Mouse (Mus musculus) liver, embryonic 14.5 days (tissue): ENCODE results near the gene Psmb7.

Experiments used
- CTCF ChIP-seq: IDR thresholded peaks from 2 replicates; pipeline ENCODE4 v1.5.1; 2016; ENCODE audit warnings: antibody characterized with exemption, low read depth, control low read depth
- EP300 ChIP-seq: IDR thresholded peaks from 2 replicates; pipeline ENCODE4 v1.6.1; 2016; ENCODE audit warnings: antibody characterized with exemption, low read depth

GRCm38 (mm10) chr2:38668802-38669580 is 25.1 kb upstream of the Psmb7 start:
- TF ChIP-seq EP300, result no peak
- peak; percentile 36 for TF ChIP-seq CTCF
